Mouse (Mus musculus): ENCODE measurements around the gene Rorb.

- TF ChIP-seq CTCF (IDR thresholded peaks at IDR 0.05; ENCODE audit: control insufficient read depth, insufficient read depth, insufficient replicate concordance, low read depth, low read length) (no peak), POLR2A (IDR thresholded peaks at IDR 0.05; ENCODE audit: control insufficient read depth, low read depth, low read length) (no peak)
These were observed 208.3 kb downstream of the Rorb start for GRCm38 (mm10) chr19:18902694-18903067.
